Mouse (Mus musculus) stomach, embryonic 16.5 days (tissue): Measurements from ENCODE around the gene Scn10a. TPM values are rescaled to one million over a fixed set of nuclear protein-coding genes. Genes with fewer than 3 reads are reported as not detected.

Source experiments
- ATAC-seq: fragments of 200-750 bp; cut with Nextera tagmentation; 2 replicates; pipeline ENCODE4 v1.8.0; 2017; ENCODE audit warnings: moderate number of reproducible peaks, moderate TSS enrichment; ENCODE audit not compliant: insufficient read depth, low FRiP score
- H3K27ac ChIP-seq: fragments of 300-500 bp; sonication (generic); 2 replicates; pipeline ENCODE4 v1.5.1; 2014; ENCODE audit warnings: low read length
- H3K27me3 ChIP-seq: fragments of 300-500 bp; sonication (generic); 2 replicates; pipeline ENCODE4 v1.6.1; 2014; ENCODE audit warnings: low read length, control low read depth, mixed read lengths; ENCODE audit not compliant: control insufficient read depth, insufficient read depth
- H3K36me3 ChIP-seq: fragments of 300-500 bp; sonication (generic); 2 replicates; pipeline ENCODE4 v1.6.1; 2014; ENCODE audit warnings: low read length; ENCODE audit not compliant: control insufficient read depth, insufficient read depth
- H3K4me1 ChIP-seq: fragments of 300-500 bp; sonication (generic); 2 replicates; pipeline ENCODE4 v1.6.1; 2014; ENCODE audit warnings: low read length, control low read depth, mixed read lengths; ENCODE audit not compliant: control insufficient read depth, insufficient read depth
- H3K4me2 ChIP-seq: fragments of 300-500 bp; sonication (generic); 2 replicates; pipeline ENCODE4 v1.6.1; 2014; ENCODE audit warnings: low read depth, low read length, mixed read lengths
- H3K4me3 ChIP-seq: fragments of 300-500 bp; sonication (generic); replicated peaks from 2 replicates; pipeline ENCODE4 v1.5.1; 2014; ENCODE audit warnings: mild to moderate bottlenecking, low read length
- H3K9ac ChIP-seq: fragments of 300-500 bp; sonication (generic); 2 replicates; pipeline ENCODE4 v1.6.1; 2014; ENCODE audit warnings: low read length
- H3K9me3 ChIP-seq: fragments of 300-500 bp; sonication (generic); replicated peaks from 2 replicates; pipeline ENCODE4 v1.6.1; 2016; ENCODE audit warnings: low read length, control low read depth; ENCODE audit not compliant: control insufficient read depth
- WGBS: fragments of 180-500 bp; shearing (Covaris S2); extraction: QIAGEN DNeasy Blood & Tissue Kit; methylation state at CpG from one replicate; pipeline ENCODE4 v1.1.7; 2014; 5-methylcytosine and 5-hydroxymethylcytosine counted together
- polyA plus RNA-seq: library from polyadenylated mRNA; unstranded; fragments of >200 nt; fragmentation: Nextera tagmentation; extraction: Ambion mirVana; gene quantifications from 2 replicates; pipeline ENCODE4 v1.2.1, GENCODE M21; 2015

The Scn10a gene
- polyA plus RNA-seq, 1 experiment from 2014 or later: not detected

GRCm38 (mm10) chr9:119728412-119729097, 9.4 kb upstream of the Scn10a start:
- H3K4me1 ChIP-seq: no peaks in the 10 kb centered on the region
- no peak overlapping the region for H3K9ac ChIP-seq
- no peaks in the 10 kb centered on the region for H3K36me3 ChIP-seq
- ATAC-seq: no peak
- no peak overlapping the region for H3K27ac ChIP-seq
- no peak overlapping the region for H3K4me3 ChIP-seq
- no peaks in the 10 kb centered on the region for H3K9me3 ChIP-seq
- 82% methylated on average over 11 of the region's 11 CpGs for WGBS
- H3K27me3 ChIP-seq: no peaks in the 10 kb centered on the region
- H3K4me2 ChIP-seq: no peak overlapping the region

GRCm38 (mm10) chr9:119726990-119727389, 7.9 kb upstream of the Scn10a start:
- Histone ChIP-seq H3K9me3 (no peaks in the 10 kb centered on the region), H3K9ac (no peak overlapping the region)
- WGBS: 89% methylated on average over 4 of the region's 4 CpGs

GRCm38 (mm10) chr9:119725293-119725862, 6.3 kb upstream of the Scn10a start:
- H3K27me3 ChIP-seq: no peaks in the 10 kb centered on the region
- WGBS: 54% methylated on average over 6 of the region's 6 CpGs
- H3K9me3 ChIP-seq: no peaks in the 10 kb centered on the region
- H3K27ac ChIP-seq: no peak overlapping the region
- no peaks in the 10 kb centered on the region for H3K4me1 ChIP-seq
- no peak overlapping the region for H3K4me2 ChIP-seq
- ATAC-seq: peak; percentile 33; the same call in 1 of the 2 replicates
- no peak overlapping the region for H3K9ac ChIP-seq
- H3K36me3 ChIP-seq: no peaks in the 10 kb centered on the region
- H3K4me3 ChIP-seq: no peak overlapping the region

More at GRCm38 (mm10) chr9:119726990-119727389, 7.9 kb upstream of the Scn10a start:
- no peak for ATAC-seq
- H3K36me3 ChIP-seq: no peaks in the 10 kb centered on the region
- no peak overlapping the region for H3K4me2 ChIP-seq
- no peaks in the 10 kb centered on the region for H3K27me3 ChIP-seq
- H3K4me1 ChIP-seq: no peaks in the 10 kb centered on the region
- no peak overlapping the region for H3K27ac ChIP-seq
- no peak overlapping the region for H3K4me3 ChIP-seq

GRCm38 (mm10) chr9:119706700-119707099, 12.4 kb downstream of the Scn10a start:
- H3K36me3 ChIP-seq: no peaks in the 10 kb centered on the region
- 14% methylated on average over 6 of the region's 6 CpGs for WGBS
- no peak for ATAC-seq
- H3K9me3 ChIP-seq: no peaks in the 10 kb centered on the region
- H3K9ac ChIP-seq: no peak overlapping the region
- no peak overlapping the region for H3K4me2 ChIP-seq
- no peak overlapping the region for H3K27ac ChIP-seq
- H3K4me1 ChIP-seq: no peaks in the 10 kb centered on the region
- no peak overlapping the region for H3K4me3 ChIP-seq
- no peaks in the 10 kb centered on the region for H3K27me3 ChIP-seq

- WGBS: 59% methylated on average over 7 of the region's 7 CpGs
- Histone ChIP-seq H3K27me3 (no peaks in the 10 kb centered on the region), H3K9me3 (no peaks in the 10 kb centered on the region), H3K4me3 (no peak overlapping the region), H3K27ac (no peak overlapping the region), H3K4me1 (no peaks in the 10 kb centered on the region), H3K9ac (no peak overlapping the region), H3K36me3 (no peaks in the 10 kb centered on the region), H3K4me2 (no peak overlapping the region)
- no peak for ATAC-seq
These were observed 27.6 kb downstream of the Scn10a start for GRCm38 (mm10) chr9:119691505-119691904.

- Histone ChIP-seq H3K4me3 (no peak overlapping the region), H3K4me2 (no peak overlapping the region), H3K9me3 (no peaks in the 10 kb centered on the region), H3K4me1 (no peaks in the 10 kb centered on the region), H3K27ac (no peak overlapping the region), H3K36me3 (no peaks in the 10 kb centered on the region), H3K27me3 (no peaks in the 10 kb centered on the region), H3K9ac (no peak overlapping the region)
- WGBS: 70% methylated on average over 8 of the region's 8 CpGs
- ATAC-seq: no peak
These were observed 28.1 kb downstream of the Scn10a start for GRCm38 (mm10) chr9:119691001-119691400.

- no peaks in the 10 kb centered on the region for H3K9me3 ChIP-seq
- H3K27ac ChIP-seq: no peak overlapping the region
- H3K4me2 ChIP-seq: no peak overlapping the region
- H3K4me1 ChIP-seq: no peaks in the 10 kb centered on the region
- 62% methylated on average over 8 of the region's 8 CpGs for WGBS
- ATAC-seq: no peak
- H3K27me3 ChIP-seq: no peaks in the 10 kb centered on the region
- H3K4me3 ChIP-seq: no peak overlapping the region
- no peak overlapping the region for H3K9ac ChIP-seq
- no peaks in the 10 kb centered on the region for H3K36me3 ChIP-seq
These were observed 31.2 kb downstream of the Scn10a start for GRCm38 (mm10) chr9:119687893-119688292.

GRCm38 (mm10) chr9:119686187-119686586, 32.9 kb downstream of the Scn10a start:
- no peaks in the 10 kb centered on the region for H3K36me3 ChIP-seq
- 96% methylated on average over 8 of the region's 8 CpGs for WGBS
- no peak overlapping the region for H3K9ac ChIP-seq
- no peaks in the 10 kb centered on the region for H3K27me3 ChIP-seq
- H3K27ac ChIP-seq: no peak overlapping the region
- no peak overlapping the region for H3K4me2 ChIP-seq
- ATAC-seq: no peak
- H3K4me1 ChIP-seq: no peaks in the 10 kb centered on the region
- H3K4me3 ChIP-seq: no peak overlapping the region
- no peaks in the 10 kb centered on the region for H3K9me3 ChIP-seq

GRCm38 (mm10) chr9:119680896-119681295, 38.2 kb downstream of the Scn10a start:
- WGBS: 63% methylated on average over 3 of the region's 3 CpGs
- no peak for ATAC-seq
- no peak overlapping the region for H3K4me3 ChIP-seq
- H3K4me1 ChIP-seq: no peaks in the 10 kb centered on the region
- no peak overlapping the region for H3K9ac ChIP-seq
- H3K27me3 ChIP-seq: no peaks in the 10 kb centered on the region
- no peak overlapping the region for H3K4me2 ChIP-seq
- no peak overlapping the region for H3K27ac ChIP-seq
- H3K9me3 ChIP-seq: no peaks in the 10 kb centered on the region
- no peaks in the 10 kb centered on the region for H3K36me3 ChIP-seq
